Mouse (Mus musculus) midbrain, embryonic 15.5 days (tissue): ENCODE results near the gene Spata32. TPM values are rescaled to one million over a fixed set of nuclear protein-coding genes. Genes with fewer than 3 reads are reported as not detected.
"Not testable (repeated sequence)": the region's sequence is repeated elsewhere in the genome, so short reads cannot be mapped to it uniquely, and the experiment has no call there.

Experiments used
- ATAC-seq: fragments of 200-750 bp; cut with Nextera tagmentation; replicated peaks from 2 replicates; pipeline ENCODE4 v1.8.0; 2017; ENCODE audit warnings: moderate TSS enrichment
- H3K27ac ChIP-seq: fragments of 300-500 bp; sonication (generic); 2 replicates; pipeline ENCODE4 v1.5.1; 2015; ENCODE audit warnings: mild to moderate bottlenecking, inconsistent platforms
- H3K27me3 ChIP-seq: fragments of 300-500 bp; sonication (generic); replicated peaks from 2 replicates; pipeline ENCODE4 v1.6.1; 2015; ENCODE audit warnings: inconsistent platforms
- H3K36me3 ChIP-seq: fragments of 300-500 bp; sonication (generic); replicated peaks from 2 replicates; pipeline ENCODE4 v1.6.1; 2015; ENCODE audit warnings: inconsistent platforms
- H3K4me1 ChIP-seq: fragments of 300-500 bp; sonication (generic); 2 replicates; pipeline ENCODE4 v1.6.1; 2015; ENCODE audit warnings: inconsistent platforms
- H3K4me2 ChIP-seq: fragments of 300-500 bp; sonication (generic); 2 replicates; pipeline ENCODE4 v1.6.1; 2015; ENCODE audit warnings: inconsistent platforms, mild to moderate bottlenecking, moderate library complexity
- H3K4me3 ChIP-seq: fragments of 300-500 bp; sonication (generic); 2 replicates; pipeline ENCODE4 v1.5.1; 2015; ENCODE audit warnings: mild to moderate bottlenecking, inconsistent platforms
- H3K9ac ChIP-seq: fragments of 300-500 bp; sonication (generic); 2 replicates; pipeline ENCODE4 v1.6.1; 2015; ENCODE audit warnings: mild to moderate bottlenecking, inconsistent platforms
- H3K9me3 ChIP-seq: fragments of 300-500 bp; sonication (generic); 2 replicates; pipeline ENCODE4 v1.6.1; 2016; ENCODE audit warnings: inconsistent platforms
- WGBS: fragments of 180-500 bp; shearing (Covaris S2); methylation state at CpG from one replicate; pipeline ENCODE4 v1.1.7; 2015; ENCODE audit warnings: mixed read lengths; 5-methylcytosine and 5-hydroxymethylcytosine counted together
- polyA plus RNA-seq: library from polyadenylated mRNA; unstranded; fragments of >200 nt; fragmentation: Nextera tagmentation; extraction: Ambion mirVana; gene quantifications from 2 replicates; pipeline ENCODE4 v1.2.1, GENCODE M21; 2015

Gene Spata32
- polyA plus RNA-seq, 1 experiment from 2014 or later: 0.71 TPM

DNA sequence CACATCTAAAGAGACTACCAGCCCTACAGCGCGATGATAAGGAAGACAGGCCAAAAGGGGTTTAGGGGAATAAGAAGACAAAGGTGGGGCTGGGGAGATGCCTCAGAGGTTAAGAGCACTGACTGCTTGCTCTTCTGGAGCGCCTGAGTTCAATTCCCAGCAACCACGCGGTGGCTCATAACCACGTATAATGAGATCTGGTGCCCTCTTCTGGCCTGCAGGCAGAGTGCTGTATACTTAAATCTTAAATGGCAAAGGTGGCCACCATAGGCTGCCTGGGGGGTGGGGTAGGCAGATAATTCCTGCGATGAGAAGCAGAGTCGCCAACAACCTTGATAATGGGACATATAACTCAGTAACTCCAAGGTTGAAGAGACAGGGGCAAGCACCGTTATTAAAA, 19.5 kb upstream of the Spata32 start:
- H3K27ac ChIP-seq: no peak overlapping the region
- WGBS: 76% methylated on average over 9 of the region's 9 CpGs

GRCm38 (mm10) chr11:103236903-103237302, 18.7 kb upstream of the Spata32 start:
- Histone ChIP-seq H3K4me1 (peaks cover 3% of the 10 kb centered on the region; the same call in 1 of the 2 replicates), H3K36me3 (peaks cover 3% of the 10 kb centered on the region; the same call in 1 of the 2 replicates), H3K27ac (no peak overlapping the region), H3K4me3 (no peak overlapping the region), H3K4me2 (no peak overlapping the region), H3K27me3 (no peaks in the 10 kb centered on the region), H3K9ac (no peak overlapping the region), H3K9me3 (no peaks in the 10 kb centered on the region)
- 86% methylated on average over 10 of the region's 10 CpGs for WGBS
- no peak for ATAC-seq

More for the DNA sequence above, 19.5 kb upstream of the Spata32 start:
- no peak for ATAC-seq
- H3K27me3 ChIP-seq: no peaks in the 10 kb centered on the region
- H3K9ac ChIP-seq: no peak overlapping the region
- no peaks in the 10 kb centered on the region for H3K9me3 ChIP-seq
- H3K4me3 ChIP-seq: no peak overlapping the region
- peaks cover 3% of the 10 kb centered on the region; the same call in 1 of the 2 replicates for H3K36me3 ChIP-seq
- peaks cover 3% of the 10 kb centered on the region; the same call in 1 of the 2 replicates for H3K4me1 ChIP-seq
- H3K4me2 ChIP-seq: no peak overlapping the region

- H3K4me3 ChIP-seq: no peak overlapping the region
- WGBS: 87% methylated on average over 6 of the region's 6 CpGs
- no peaks in the 10 kb centered on the region for H3K9me3 ChIP-seq
- H3K4me1 ChIP-seq: no peaks in the 10 kb centered on the region; the same call in 1 of the 2 replicates
- no peak overlapping the region for H3K4me2 ChIP-seq
- ATAC-seq: no peak
- H3K36me3 ChIP-seq: peaks cover 3% of the 10 kb centered on the region; the same call in 1 of the 2 replicates
- no peak overlapping the region for H3K9ac ChIP-seq
- H3K27ac ChIP-seq: no peak overlapping the region
- H3K27me3 ChIP-seq: no peaks in the 10 kb centered on the region
Observed at GRCm38 (mm10) chr11:103236431-103236830, 18.2 kb upstream of the Spata32 start.

DNA sequence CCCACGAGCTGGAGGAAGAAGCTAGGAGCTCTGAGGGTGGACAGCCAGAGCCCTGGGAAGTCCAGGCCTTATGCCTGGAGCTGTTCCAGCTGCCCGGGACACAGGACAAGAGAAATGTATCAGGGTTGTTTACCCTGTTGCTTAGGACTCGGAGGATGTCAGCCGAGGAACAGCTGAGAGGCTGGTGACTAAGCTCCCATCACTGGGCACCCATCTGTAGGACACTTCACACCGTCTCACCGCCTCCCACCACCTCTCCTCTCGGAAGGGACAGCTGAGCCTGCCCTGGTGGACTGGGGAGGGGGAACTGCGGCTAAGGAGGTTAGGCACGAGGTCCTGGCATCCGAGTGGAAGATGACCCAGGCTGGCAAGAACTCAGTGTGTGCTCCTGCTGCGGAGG, 17.5 kb upstream of the Spata32 start:
- Histone ChIP-seq H3K27me3 (no peaks in the 10 kb centered on the region), H3K4me3 (no peak overlapping the region), H3K4me2 (no peak overlapping the region), H3K36me3 (peaks cover 8% of the 10 kb centered on the region; the same call in 1 of the 2 replicates), H3K9ac (no peak overlapping the region), H3K9me3 (no peaks in the 10 kb centered on the region), H3K27ac (no peak overlapping the region), H3K4me1 (no peaks in the 10 kb centered on the region; the same call in 1 of the 2 replicates)
- 79% methylated on average over 11 of the region's 11 CpGs for WGBS
- no peak for ATAC-seq

- no peak for ATAC-seq
- Histone ChIP-seq H3K9me3 (no peaks in the 10 kb centered on the region), H3K27me3 (no peaks in the 10 kb centered on the region), H3K27ac (no peak overlapping the region), H3K9ac (no peak overlapping the region), H3K4me3 (no peak overlapping the region), H3K4me2 (no peak overlapping the region), H3K4me1 (no peaks in the 10 kb centered on the region; the same call in 1 of the 2 replicates), H3K36me3 (peaks cover 18% of the 10 kb centered on the region)
- 78% methylated on average over 1 of the region's 1 CpGs for WGBS
Observed at GRCm38 (mm10) chr11:103234447-103234846, 16.2 kb upstream of the Spata32 start.

- 34% methylated on average over 7 of the region's 7 CpGs for WGBS
Observed at GRCm38 (mm10) chr11:103232966-103233365, 14.7 kb upstream of the Spata32 start.

DNA sequence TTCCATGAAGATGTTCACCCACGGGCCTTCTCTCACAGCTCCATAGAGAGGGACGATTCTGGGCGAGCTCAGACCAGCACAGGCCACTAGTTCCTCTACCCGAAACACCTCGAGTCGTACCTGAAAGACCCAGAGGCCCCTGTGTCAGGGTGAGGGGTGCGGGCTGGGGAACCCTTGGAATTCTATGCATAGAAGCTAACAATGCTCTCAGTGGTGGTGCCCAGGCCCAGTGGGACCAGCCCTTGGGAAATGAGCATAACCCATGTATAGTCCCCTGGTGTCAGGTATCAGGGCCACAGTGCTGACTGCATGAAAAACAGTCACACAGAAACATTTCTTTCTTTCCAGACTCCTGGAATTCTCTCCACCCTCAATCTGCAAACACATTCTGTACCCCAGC, 13.1 kb upstream of the Spata32 start:
- Histone ChIP-seq H3K4me1 (no peaks in the 10 kb centered on the region; the same call in 1 of the 2 replicates), H3K27ac (no peak overlapping the region), H3K4me2 (no peak overlapping the region), H3K9ac (no peak overlapping the region), H3K9me3 (no peaks in the 10 kb centered on the region), H3K27me3 (no peaks in the 10 kb centered on the region), H3K36me3 (peaks cover 22% of the 10 kb centered on the region), H3K4me3 (no peak overlapping the region)
- no peak for ATAC-seq
- 95% methylated on average over 7 of the region's 7 CpGs for WGBS

More at GRCm38 (mm10) chr11:103232966-103233365, 14.7 kb upstream of the Spata32 start:
- ATAC-seq: no peak
- no peak overlapping the region for H3K27ac ChIP-seq
- no peak overlapping the region for H3K4me3 ChIP-seq
- no peak overlapping the region for H3K9ac ChIP-seq
- no peaks in the 10 kb centered on the region; the same call in 1 of the 2 replicates for H3K4me1 ChIP-seq
- no peak overlapping the region for H3K4me2 ChIP-seq
- H3K27me3 ChIP-seq: no peaks in the 10 kb centered on the region
- H3K36me3 ChIP-seq: peaks cover 19% of the 10 kb centered on the region
- H3K9me3 ChIP-seq: no peaks in the 10 kb centered on the region

GRCm38 (mm10) chr11:103230626-103231025, 12.4 kb upstream of the Spata32 start:
- no peak for ATAC-seq
- Histone ChIP-seq H3K4me3 (no peak overlapping the region), H3K9me3 (no peaks in the 10 kb centered on the region), H3K9ac (no peak overlapping the region), H3K4me1 (no peaks in the 10 kb centered on the region; the same call in 1 of the 2 replicates), H3K36me3 (peaks cover 22% of the 10 kb centered on the region), H3K4me2 (no peak overlapping the region), H3K27ac (no peak overlapping the region), H3K27me3 (no peaks in the 10 kb centered on the region)
- 91% methylated on average over 19 of the region's 19 CpGs for WGBS

GRCm38 (mm10) chr11:103229608-103230007, 11.4 kb upstream of the Spata32 start:
- peaks cover 25% of the 10 kb centered on the region for H3K36me3 ChIP-seq
- ATAC-seq: no peak
- no peaks in the 10 kb centered on the region for H3K9me3 ChIP-seq
- no peak overlapping the region for H3K4me2 ChIP-seq
- no peak overlapping the region for H3K9ac ChIP-seq
- H3K4me3 ChIP-seq: no peak overlapping the region
- no peaks in the 10 kb centered on the region for H3K27me3 ChIP-seq
- WGBS: 99% methylated on average over 2 of the region's 2 CpGs
- H3K27ac ChIP-seq: no peak overlapping the region
- H3K4me1 ChIP-seq: no peaks in the 10 kb centered on the region; the same call in 1 of the 2 replicates

- 66% methylated on average over 18 of the region's 18 CpGs for WGBS
- H3K4me3 ChIP-seq: no peak overlapping the region
- no peak overlapping the region for H3K9ac ChIP-seq
- H3K9me3 ChIP-seq: no peaks in the 10 kb centered on the region
- H3K4me1 ChIP-seq: no peaks in the 10 kb centered on the region
- H3K27ac ChIP-seq: no peak overlapping the region
- 0 out of 2 replicates have a peak, but pooled peaks cover 2% of the 10 kb centered on the region for H3K27me3 ChIP-seq
- no peak overlapping the region for H3K4me2 ChIP-seq
- no peak for ATAC-seq
- H3K36me3 ChIP-seq: peaks cover 10% of the 10 kb centered on the region; the same call in 1 of the 2 replicates
Observed at GRCm38 (mm10) chr11:103223951-103224456, 5.8 kb upstream of the Spata32 start.

DNA sequence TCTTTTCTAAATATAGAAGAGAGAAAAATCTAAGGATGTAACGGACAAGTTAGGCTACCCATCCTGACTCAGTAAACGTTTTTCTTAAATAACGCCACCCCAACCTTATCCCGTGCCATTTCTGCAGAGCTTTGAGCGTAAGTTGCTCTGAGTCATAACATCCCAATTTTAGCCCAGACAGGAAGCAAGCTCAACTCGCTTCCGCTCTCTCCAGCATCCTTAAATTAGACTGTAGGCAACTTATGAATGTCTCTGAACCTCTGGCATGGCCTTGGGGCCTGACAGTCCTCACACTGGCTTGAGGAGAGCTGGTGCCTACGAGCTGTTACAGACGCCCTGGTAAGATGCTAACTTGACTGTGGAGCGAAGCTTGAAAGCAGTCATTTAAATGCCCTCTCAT, 5.2 kb upstream of the Spata32 start:
- 0 out of 2 replicates have a peak, but pooled peaks cover 2% of the 10 kb centered on the region for H3K27me3 ChIP-seq
- no peak overlapping the region for H3K27ac ChIP-seq
- no peak overlapping the region for H3K4me3 ChIP-seq
- H3K9ac ChIP-seq: no peak overlapping the region
- no peak for ATAC-seq
- 88% methylated on average over 10 of the region's 10 CpGs for WGBS
- H3K36me3 ChIP-seq: peaks cover 9% of the 10 kb centered on the region; the same call in 1 of the 2 replicates
- no peak overlapping the region for H3K4me2 ChIP-seq
- H3K4me1 ChIP-seq: peaks cover 3% of the 10 kb centered on the region; the same call in 1 of the 2 replicates
- no peaks in the 10 kb centered on the region for H3K9me3 ChIP-seq

- not testable (repeated sequence) for H3K4me3 ChIP-seq, ATAC-seq, H3K4me2 ChIP-seq, H3K27ac ChIP-seq, H3K27me3 ChIP-seq, H3K4me1 ChIP-seq, H3K9ac ChIP-seq, H3K36me3 ChIP-seq, H3K9me3 ChIP-seq
- 86% methylated on average over 4 of the region's 4 CpGs for WGBS
Observed at GRCm38 (mm10) chr11:103222718-103223117, 4.5 kb upstream of the Spata32 start.

GRCm38 (mm10) chr11:103221437-103221836, 3.2 kb upstream of the Spata32 start:
- Histone ChIP-seq H3K27ac (no peak overlapping the region), H3K9ac (no peak overlapping the region), H3K4me1 (peaks cover 4% of the 10 kb centered on the region; the same call in 1 of the 2 replicates), H3K9me3 (no peaks in the 10 kb centered on the region), H3K4me3 (no peak overlapping the region), H3K27me3 (0 out of 2 replicates have a peak, but pooled peaks cover 2% of the 10 kb centered on the region), H3K36me3 (peaks cover 6% of the 10 kb centered on the region; the same call in 1 of the 2 replicates), H3K4me2 (no peak overlapping the region)
- no peak for ATAC-seq
- WGBS: 95% methylated on average over 6 of the region's 6 CpGs
